Mouse (Mus musculus) intestine, embryonic 14.5 days (tissue): ENCODE measurements around the gene Olfr279. TPM values are rescaled to one million over a fixed set of nuclear protein-coding genes. Genes with fewer than 3 reads are reported as not detected.
"Not testable (repeated sequence)": the region's sequence is repeated elsewhere in the genome, so short reads cannot be mapped to it uniquely, and the experiment has no call there.

Experiments
- ATAC-seq: fragments of 200-750 bp; cut with Nextera tagmentation; replicated peaks from 2 replicates; pipeline ENCODE4 v1.8.0; 2017; ENCODE audit warnings: low read depth, moderate number of reproducible peaks, moderate TSS enrichment, moderate library complexity; ENCODE audit not compliant: low FRiP score, low TSS enrichment
- DNase-seq: peaks from one replicate; pipeline ENCODE4 v3.0.0-alpha.2; 2018; ENCODE audit warnings: low spot score
- H3K27ac ChIP-seq: fragments of 300-500 bp; sonication (generic); 2 replicates; pipeline ENCODE4 v1.5.1; 2014; ENCODE audit warnings: low read depth, mild to moderate bottlenecking, control low read depth
- H3K27me3 ChIP-seq: fragments of 300-500 bp; sonication (generic); replicated peaks from 2 replicates; pipeline ENCODE4 v1.6.1; 2014; ENCODE audit warnings: low read length, control low read depth; ENCODE audit not compliant: control insufficient read depth, insufficient read depth
- H3K36me3 ChIP-seq: fragments of 300-500 bp; sonication (generic); 2 replicates; pipeline ENCODE4 v1.6.1; 2014; ENCODE audit warnings: low read length, control low read depth; ENCODE audit not compliant: control insufficient read depth, insufficient read depth
- H3K4me1 ChIP-seq: fragments of 300-500 bp; sonication (generic); replicated peaks from 2 replicates; pipeline ENCODE4 v1.6.1; 2014; ENCODE audit warnings: low read length, control low read depth, mixed read lengths; ENCODE audit not compliant: control insufficient read depth, insufficient read depth
- H3K4me2 ChIP-seq: fragments of 300-500 bp; sonication (generic); 2 replicates; pipeline ENCODE4 v1.6.1; 2014; ENCODE audit warnings: low read length
- H3K4me3 ChIP-seq: fragments of 300-500 bp; sonication (generic); 2 replicates; pipeline ENCODE4 v1.5.1; 2014; ENCODE audit warnings: low read depth, low read length, control low read depth, mixed read lengths
- H3K9ac ChIP-seq: fragments of 300-500 bp; sonication (generic); 2 replicates; pipeline ENCODE4 v1.6.1; 2014; ENCODE audit warnings: mild to moderate bottlenecking, low read length
- H3K9me3 ChIP-seq: fragments of 300-500 bp; sonication (generic); 2 replicates; pipeline ENCODE4 v1.6.1; 2016; ENCODE audit warnings: low read length, control low read depth; ENCODE audit not compliant: control insufficient read depth
- WGBS: fragments of 180-500 bp; shearing (Covaris S2); extraction: QIAGEN DNeasy Blood & Tissue Kit; methylation state at CpG from one replicate; pipeline ENCODE4 v1.1.7; 2014; 5-methylcytosine and 5-hydroxymethylcytosine counted together
- polyA plus RNA-seq: library from polyadenylated mRNA; unstranded; fragments of >200 nt; fragmentation: Nextera tagmentation; extraction: Ambion mirVana; gene quantifications from 2 replicates; pipeline ENCODE4 v1.2.1, GENCODE M21; 2014

Gene Olfr279
- polyA plus RNA-seq, 1 experiment from 2014 or later = not detected

GRCm38 (mm10) chr15:98514146-98514545 is 21.9 kb downstream of the Olfr279 start:
- H3K4me3 ChIP-seq = no peak overlapping the region
- ATAC-seq (no peak), DNase-seq (no peak)
- 83% methylated on average over 8 of the region's 8 CpGs for WGBS
- H3K4me2 ChIP-seq = no peak overlapping the region
- peaks cover 6% of the 10 kb centered on the region; the same call in 1 of the 2 replicates for H3K4me1 ChIP-seq
- H3K9me3 ChIP-seq = no peaks in the 10 kb centered on the region
- no peaks in the 10 kb centered on the region for H3K27me3 ChIP-seq
- H3K9ac ChIP-seq = no peak overlapping the region
- H3K27ac ChIP-seq = no peak overlapping the region
- peaks cover 11% of the 10 kb centered on the region; the same call in 1 of the 2 replicates for H3K36me3 ChIP-seq

GRCm38 (mm10) chr15:98514845-98515244 is 22.6 kb downstream of the Olfr279 start:
- H3K27me3 ChIP-seq, H3K9ac ChIP-seq, H3K4me2 ChIP-seq, H3K4me3 ChIP-seq, ATAC-seq, H3K27ac ChIP-seq, H3K9me3 ChIP-seq, H3K4me1 ChIP-seq, DNase-seq: not testable (repeated sequence)
- H3K36me3 ChIP-seq = peaks cover 17% of the 10 kb centered on the region
- WGBS = 83% methylated on average over 2 of the region's 2 CpGs

- WGBS = 73% methylated on average over 16 of the region's 16 CpGs
- no peak overlapping the region for H3K4me3 ChIP-seq
- ATAC-seq = no peak
Observed at GRCm38 (mm10) chr15:98517380-98518355, 25.5 kb downstream of the Olfr279 start.

GRCm38 (mm10) chr15:98521245-98521644 is 29.0 kb downstream of the Olfr279 start:
- Histone ChIP-seq H3K27me3 (no peaks in the 10 kb centered on the region), H3K9ac (no peak overlapping the region), H3K4me2 (no peak overlapping the region), H3K4me1 (no peaks in the 10 kb centered on the region), H3K27ac (no peak overlapping the region), H3K9me3 (no peaks in the 10 kb centered on the region), H3K36me3 (peaks cover 79% of the 10 kb centered on the region), H3K4me3 (no peak overlapping the region)
- DNase-seq (no peak), ATAC-seq (no peak)
- WGBS = 93% methylated on average over 3 of the region's 3 CpGs

More at GRCm38 (mm10) chr15:98517380-98518355, 25.5 kb downstream of the Olfr279 start:
- Histone ChIP-seq H3K36me3 (peaks cover 44% of the 10 kb centered on the region), H3K4me1 (no peaks in the 10 kb centered on the region), H3K9me3 (no peaks in the 10 kb centered on the region), H3K27ac (no peak overlapping the region), H3K4me2 (no peak overlapping the region), H3K27me3 (no peaks in the 10 kb centered on the region), H3K9ac (no peak overlapping the region)
- DNase-seq = peak; percentile 79

GRCm38 (mm10) chr15:98526057-98526456 is 33.9 kb downstream of the Olfr279 start:
- ATAC-seq = no peak
- 79% methylated on average over 5 of the region's 5 CpGs for WGBS
- no peak overlapping the region for H3K27ac ChIP-seq

GRCm38 (mm10) chr15:98527056-98527771 is 35.0 kb downstream of the Olfr279 start:
- no peak for DNase-seq
- peaks cover 97% of the 10 kb centered on the region for H3K36me3 ChIP-seq
- H3K9ac ChIP-seq = no peak overlapping the region
- WGBS = 96% methylated on average over 5 of the region's 5 CpGs
- 0 out of 2 replicates have a peak, but pooled peaks cover 2% of the 10 kb centered on the region for H3K4me1 ChIP-seq
- H3K27ac ChIP-seq = no peak overlapping the region
- no peaks in the 10 kb centered on the region for H3K27me3 ChIP-seq
- no peak for ATAC-seq
- H3K4me2 ChIP-seq = no peak overlapping the region
- no peak overlapping the region for H3K4me3 ChIP-seq
- H3K9me3 ChIP-seq = no peaks in the 10 kb centered on the region

More at GRCm38 (mm10) chr15:98526057-98526456, 33.9 kb downstream of the Olfr279 start:
- Histone ChIP-seq H3K4me2 (no peak overlapping the region), H3K27me3 (no peaks in the 10 kb centered on the region), H3K4me1 (no peaks in the 10 kb centered on the region), H3K4me3 (no peak overlapping the region), H3K36me3 (peaks cover 100% of the 10 kb centered on the region), H3K9me3 (no peaks in the 10 kb centered on the region), H3K9ac (no peak overlapping the region)
- no peak for DNase-seq

GRCm38 (mm10) chr15:98528066-98528563 is 35.9 kb downstream of the Olfr279 start:
- H3K4me3 ChIP-seq = no peak overlapping the region
- no peaks in the 10 kb centered on the region for H3K9me3 ChIP-seq
- H3K9ac ChIP-seq = no peak overlapping the region
- DNase-seq = no peak
- H3K36me3 ChIP-seq = peaks cover 88% of the 10 kb centered on the region
- WGBS = 94% methylated on average over 5 of the region's 5 CpGs
- H3K27me3 ChIP-seq = no peaks in the 10 kb centered on the region
- no peak overlapping the region for H3K4me2 ChIP-seq
- ATAC-seq = no peak
- H3K27ac ChIP-seq = no peak overlapping the region
- H3K4me1 ChIP-seq = peaks cover 7% of the 10 kb centered on the region

- WGBS = 22% methylated on average over 5 of the region's 5 CpGs
- DNase-seq = no peak
Observed at GRCm38 (mm10) chr15:98532281-98532680, 40.1 kb downstream of the Olfr279 start.

More at GRCm38 (mm10) chr15:98532281-98532680, 40.1 kb downstream of the Olfr279 start:
- no peaks in the 10 kb centered on the region for H3K9me3 ChIP-seq
- peak overlapping the region; percentile 85 for H3K9ac ChIP-seq
- H3K4me3 ChIP-seq = peak overlapping the region; percentile 59
- H3K4me2 ChIP-seq = peak overlapping the region; percentile 93
- peaks cover 7% of the 10 kb centered on the region for H3K4me1 ChIP-seq
- H3K27me3 ChIP-seq = no peaks in the 10 kb centered on the region
- no peak for ATAC-seq
- peaks cover 47% of the 10 kb centered on the region for H3K36me3 ChIP-seq
- no peak overlapping the region for H3K27ac ChIP-seq
